Mouse (Mus musculus) mammary gland, adult 2 months (tissue): Measurements from ENCODE around the gene Fabp6. TPM values are rescaled to one million over a fixed set of nuclear protein-coding genes. Genes with fewer than 3 reads are reported as not detected.

Experiments
- polyA plus RNA-seq: library from polyadenylated mRNA; depleted of rRNA; stranded (reverse); fragments of >200 nt; gene quantifications from 2 replicates; pipeline ENCODE4 v1.2.3, GENCODE M21; 2012; ENCODE audit warnings: low replicate concordance; rRNA removed

Gene Fabp6
- not detected in 2 replicates for polyA plus RNA-seq

GRCm38 (mm10) chr11:43601440-43601839, at the start of gene Fabp6:
Gene Fabp6, minus strand, starts transcription at chr11:43601540.

GRCm38 (mm10) chr11:43586324-43587090, 14.8 kb downstream of the Fabp6 start, which contains the start of gene 4933415A04Rik:
Gene 4933415A04Rik, plus strand, starts transcription at chr11:43587040.

Other genes starting within 250 kb of the Fabp6 start
- gene Pttg1, start 175.3 kb downstream of the Fabp6 start, polyA plus RNA-seq = 8.3 and 15.5 TPM in 2 replicates
- 2.1 and 2.2 TPM in 2 replicates for gene Slu7, start 167.8 kb downstream of the Fabp6 start, polyA plus RNA-seq
- 6.0 and 7.5 TPM in 2 replicates for gene C1qtnf2, start 127.3 kb downstream of the Fabp6 start, polyA plus RNA-seq
- gene Ccnjl, start 72.8 kb downstream of the Fabp6 start, polyA plus RNA-seq = 0.79 and 1.4 TPM in 2 replicates
- gene 4933415A04Rik, start 14.5 kb downstream of the Fabp6 start, polyA plus RNA-seq = 0.07 TPM in 1 of 2 replicates, not detected in the other
- gene Pwwp2a, start 80.5 kb upstream of the Fabp6 start, polyA plus RNA-seq = 12.6 and 14.0 TPM in 2 replicates
- 5.0 and 9.6 TPM in 2 replicates for gene Ttc1, start 146.5 kb upstream of the Fabp6 start, polyA plus RNA-seq